Mouse (Mus musculus): Measurements from ENCODE around the gene Adam19. TPM values are rescaled to one million over a fixed set of nuclear protein-coding genes. Genes with fewer than 3 reads are reported as not detected.
A peak's percentile ranks its signal among the peaks of the same experiment; 100 is the strongest.
"Not testable (repeated sequence)": the region's sequence is repeated elsewhere in the genome, so short reads cannot be mapped to it uniquely, and the experiment has no call there.

The Adam19 gene
- polyA plus RNA-seq, 1 experiment from 2014 or later, result 18.5 TPM

DNA sequence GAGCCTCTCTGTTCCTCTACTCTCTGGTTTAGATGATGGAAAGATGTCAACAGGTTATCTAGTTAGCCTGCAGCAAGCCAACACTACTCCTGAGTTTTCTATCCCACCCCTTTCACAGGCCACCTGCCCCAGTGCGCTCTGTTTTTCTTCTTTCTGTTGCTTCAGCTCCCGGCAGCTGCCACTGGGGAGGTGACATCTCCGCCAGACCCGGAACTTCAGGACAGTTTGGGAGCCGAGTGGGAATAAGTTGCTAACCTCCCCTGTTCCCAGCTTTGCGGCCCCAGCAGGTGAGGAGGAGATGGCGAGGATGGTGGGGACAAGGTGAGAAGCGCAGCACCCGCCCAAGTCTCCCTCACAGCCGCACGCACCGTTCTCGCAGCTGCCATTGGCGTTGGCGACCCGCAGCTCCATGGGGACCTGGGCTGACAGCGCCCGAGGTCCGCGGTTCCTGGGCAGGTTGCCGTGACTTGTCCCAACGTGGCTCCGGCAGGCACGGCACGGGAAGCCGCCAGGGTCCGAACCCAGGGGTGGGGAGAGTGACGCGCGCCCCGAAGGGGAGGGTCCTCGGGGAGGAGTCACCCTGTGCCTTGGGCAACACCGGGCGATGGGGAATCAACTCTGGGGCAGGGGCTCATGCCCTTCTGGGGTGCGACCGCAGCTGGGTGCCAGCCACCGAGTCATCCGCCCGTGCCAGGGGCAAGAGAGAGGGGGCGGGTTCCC is 110.2 kb downstream of the Adam19 start, which contains the start of gene Nipal4:
Gene Nipal4, minus strand, starts transcription at position 643 of the 720 bp plus-strand sequence.
- no peak within 1 kb of the TSS for H3K27ac ChIP-seq
- WGBS, result 2% methylated on average over 40 of the region's 40 CpGs
- peaks cover 27% of the 10 kb centered on the region for H3K27me3 ChIP-seq
- no peaks in the 10 kb centered on the region for H3K4me1 ChIP-seq
- H3K9me3 ChIP-seq, result no peaks in the 10 kb centered on the region
- peak within 1 kb of the TSS; percentile 51 for H3K4me3 ChIP-seq
- peak within 1 kb of the TSS; percentile 95 for H3K4me2 ChIP-seq (replicated peaks)
- ATAC-seq (ENCODE audit: insufficient number of reproducible peaks, insufficient read depth, low FRiP score, low TSS enrichment), result no peak
- H3K9ac ChIP-seq, result peak within 1 kb of the TSS; percentile 45
- H3K36me3 ChIP-seq, result no peaks in the 10 kb centered on the region

DNA sequence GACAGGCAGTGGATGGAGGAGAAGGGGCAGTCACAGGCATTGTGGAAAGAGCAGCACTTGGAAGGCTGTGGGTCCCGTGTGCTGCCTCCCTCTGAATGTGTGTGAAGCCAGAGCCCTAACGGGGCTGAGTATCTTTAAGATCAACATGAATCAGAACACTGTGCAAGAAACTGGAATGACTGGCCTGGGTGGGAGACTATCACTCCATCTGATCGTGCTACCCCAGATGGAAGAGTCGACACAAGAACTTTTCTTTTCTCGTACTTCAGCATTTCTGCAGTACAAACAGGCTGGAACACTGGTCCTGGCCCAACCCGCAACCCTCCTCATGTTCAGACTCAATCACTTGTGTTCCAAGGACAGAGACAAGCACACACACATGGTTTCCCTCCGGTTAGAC is 112.7 kb downstream of the Adam19 start:
- 83% methylated on average over 7 of the region's 7 CpGs for WGBS
- Histone ChIP-seq H3K36me3 (no peaks in the 10 kb centered on the region), H3K27ac (no peak overlapping the region), H3K4me2 (replicated peaks) (no peak overlapping the region), H3K9ac (no peak overlapping the region), H3K4me3 (no peak overlapping the region), H3K9me3 (no peaks in the 10 kb centered on the region), H3K27me3 (peaks cover 27% of the 10 kb centered on the region), H3K4me1 (no peaks in the 10 kb centered on the region)
- no peak for ATAC-seq (ENCODE audit: insufficient number of reproducible peaks, insufficient read depth, low FRiP score, low TSS enrichment)

DNA sequence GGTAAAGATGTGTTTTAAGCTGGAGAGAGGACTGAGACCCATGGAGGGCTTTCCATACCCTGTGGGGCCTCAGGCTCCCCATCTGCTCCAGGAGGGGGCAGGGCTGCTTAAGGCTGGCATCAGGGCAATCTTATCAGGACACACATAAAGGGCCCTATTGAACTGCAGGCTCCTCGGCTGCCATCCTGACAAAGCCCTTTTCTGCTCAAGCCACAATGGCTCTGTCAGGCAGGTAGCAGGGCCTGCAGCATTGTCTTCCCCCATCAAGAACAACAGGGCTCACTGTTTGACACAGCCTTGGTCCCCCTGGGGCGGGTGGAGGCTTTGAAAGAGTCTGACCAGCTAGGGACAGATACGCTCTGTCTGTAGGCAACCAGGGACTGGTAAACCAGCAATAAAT is 114.1 kb downstream of the Adam19 start:
- no peaks in the 10 kb centered on the region for H3K4me1 ChIP-seq
- no peak overlapping the region for H3K4me2 ChIP-seq (replicated peaks)
- no peak overlapping the region for H3K4me3 ChIP-seq
- H3K9me3 ChIP-seq, result no peaks in the 10 kb centered on the region
- WGBS, result 36% methylated on average over 3 of the region's 3 CpGs
- no peak overlapping the region for H3K9ac ChIP-seq
- H3K27ac ChIP-seq, result no peak overlapping the region
- H3K36me3 ChIP-seq, result no peaks in the 10 kb centered on the region
- H3K27me3 ChIP-seq, result peaks cover 24% of the 10 kb centered on the region
- ATAC-seq (ENCODE audit: insufficient number of reproducible peaks, insufficient read depth, low FRiP score, low TSS enrichment), result no peak

DNA sequence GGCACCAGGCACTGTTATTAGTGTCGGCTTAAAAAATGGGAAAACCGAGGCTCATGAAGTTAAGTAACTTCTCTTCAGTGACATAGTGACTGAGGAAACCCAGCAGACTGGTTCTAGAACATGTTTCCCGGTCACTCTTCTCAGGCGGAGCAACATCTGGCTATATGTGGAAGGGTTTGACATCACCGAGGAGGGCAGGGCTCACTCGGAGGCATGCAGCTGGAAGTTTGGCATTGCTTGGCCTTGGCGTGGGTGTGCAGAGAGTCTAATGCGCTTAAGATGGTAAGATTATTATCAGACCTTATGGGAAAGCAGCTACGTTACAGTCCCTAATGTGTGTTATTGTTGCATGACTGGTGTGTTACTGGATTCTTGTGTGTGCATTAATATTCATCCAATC is 116.3 kb downstream of the Adam19 start:
- Histone ChIP-seq H3K9ac (no peak overlapping the region), H3K9me3 (no peaks in the 10 kb centered on the region), H3K4me3 (no peak overlapping the region), H3K27me3 (peaks cover 8% of the 10 kb centered on the region; the same call in 1 of the 2 replicates), H3K4me2 (replicated peaks) (no peak overlapping the region), H3K27ac (no peak overlapping the region), H3K4me1 (no peaks in the 10 kb centered on the region), H3K36me3 (no peaks in the 10 kb centered on the region)
- WGBS, result 88% methylated on average over 9 of the region's 9 CpGs
- no peak for ATAC-seq (ENCODE audit: insufficient number of reproducible peaks, insufficient read depth, low FRiP score, low TSS enrichment)

DNA sequence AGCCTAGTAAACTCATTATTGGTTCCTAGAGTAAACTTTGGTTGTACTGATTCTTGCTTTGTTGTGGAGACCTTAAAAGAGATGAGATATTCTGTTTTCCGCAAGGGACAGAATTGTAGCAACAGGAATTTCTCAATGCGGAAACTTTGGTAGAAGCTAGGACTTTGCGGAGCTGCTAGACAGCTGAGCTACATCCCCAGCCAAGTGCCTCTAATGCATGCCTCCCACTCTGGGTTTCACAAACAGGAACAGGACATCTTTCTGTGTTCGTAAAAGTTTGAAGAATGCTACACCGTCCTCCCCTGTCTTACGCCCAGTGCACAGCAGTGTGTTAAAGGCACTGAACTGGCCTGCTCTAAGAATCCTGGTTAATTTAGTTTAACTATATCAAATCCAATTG is 120.4 kb downstream of the Adam19 start:
- Histone ChIP-seq H3K9me3 (no peaks in the 10 kb centered on the region), H3K9ac (no peak overlapping the region), H3K4me2 (replicated peaks) (no peak overlapping the region), H3K36me3 (no peaks in the 10 kb centered on the region), H3K4me1 (0 out of 2 replicates have a peak, but pooled peaks cover 3% of the 10 kb centered on the region), H3K4me3 (no peak overlapping the region), H3K27ac (no peak overlapping the region), H3K27me3 (no peaks in the 10 kb centered on the region)
- 93% methylated on average over 6 of the region's 6 CpGs for WGBS
- ATAC-seq (ENCODE audit: insufficient number of reproducible peaks, insufficient read depth, low FRiP score, low TSS enrichment), result no peak

DNA sequence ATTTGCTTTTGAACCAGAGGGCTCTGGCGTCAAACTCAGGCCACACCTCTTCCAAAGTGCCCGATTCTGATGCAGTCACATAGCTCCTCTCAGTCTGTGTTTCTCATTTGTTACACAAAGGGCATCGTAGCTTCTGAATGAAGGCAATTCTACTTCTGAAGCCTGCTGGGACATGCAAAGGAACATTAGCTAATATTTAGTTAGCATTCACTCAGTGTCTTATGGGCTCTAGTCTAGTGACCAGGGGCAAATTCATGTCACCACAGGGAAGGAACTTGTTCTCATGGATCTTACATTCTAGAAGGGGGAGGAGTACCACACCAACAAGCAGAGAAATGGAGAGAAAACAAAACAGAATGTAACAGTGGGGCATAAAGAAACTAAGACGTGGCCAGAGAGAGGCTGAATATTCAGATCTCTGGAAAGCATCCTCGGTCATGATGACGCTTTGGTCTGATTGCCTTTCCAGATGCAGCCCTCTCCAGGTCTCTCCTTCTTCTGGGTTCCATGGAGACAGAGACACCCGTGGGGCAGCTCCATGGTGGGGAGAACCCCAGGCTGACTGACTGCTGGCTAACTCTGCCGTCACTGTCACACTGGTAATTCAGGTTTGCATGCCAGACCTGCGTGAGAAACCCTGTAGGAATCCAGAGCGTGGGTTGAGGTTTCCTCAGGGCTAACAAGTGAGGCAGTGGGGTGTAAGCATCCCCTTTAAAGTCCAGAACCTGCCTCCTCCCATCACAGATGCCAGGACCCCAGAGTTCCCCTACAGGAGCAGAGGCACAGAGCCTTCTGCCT is 121.7 kb downstream of the Adam19 start:
- 76% methylated on average over 10 of the region's 10 CpGs for WGBS

DNA sequence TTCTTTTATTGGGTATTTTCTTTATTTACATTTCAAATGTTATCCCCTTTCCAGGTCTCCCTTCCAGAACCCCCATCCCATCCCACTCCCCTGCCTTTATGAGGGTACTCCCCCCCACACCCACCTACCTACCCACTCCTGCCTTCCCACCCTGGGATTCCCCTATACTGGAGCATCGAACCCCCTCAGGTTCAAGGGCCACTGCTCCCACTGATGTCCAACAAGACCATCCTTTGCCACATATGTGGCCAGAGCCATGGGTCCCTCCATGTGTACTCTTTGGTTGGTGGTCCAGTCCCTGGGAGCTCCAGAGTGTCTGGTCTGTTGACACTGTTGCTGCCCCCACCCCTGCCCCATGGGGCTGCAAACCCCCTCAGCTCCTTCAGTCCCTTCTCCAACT is 126.2 kb downstream of the Adam19 start:
- H3K4me1 ChIP-seq; H3K36me3 ChIP-seq; H3K4me3 ChIP-seq; ATAC-seq (ENCODE audit: insufficient number of reproducible peaks, insufficient read depth, low FRiP score, low TSS enrichment); H3K27me3 ChIP-seq; H3K9me3 ChIP-seq; H3K27ac ChIP-seq; H3K4me2 ChIP-seq (replicated peaks); H3K9ac ChIP-seq: not testable (repeated sequence)
- WGBS, result 93% methylated on average over 1 of the region's 1 CpGs

More for the DNA sequence above, 121.7 kb downstream of the Adam19 start:
- 0 out of 2 replicates have a peak, but pooled peaks cover 3% of the 10 kb centered on the region for H3K4me1 ChIP-seq
- H3K9me3 ChIP-seq, result no peaks in the 10 kb centered on the region
- H3K4me3 ChIP-seq, result no peak overlapping the region
- no peaks in the 10 kb centered on the region for H3K36me3 ChIP-seq
- no peak overlapping the region for H3K4me2 ChIP-seq (replicated peaks)
- H3K27ac ChIP-seq, result no peak overlapping the region
- ATAC-seq (ENCODE audit: insufficient number of reproducible peaks, insufficient read depth, low FRiP score, low TSS enrichment), result no peak
- no peak overlapping the region for H3K9ac ChIP-seq
- H3K27me3 ChIP-seq, result no peaks in the 10 kb centered on the region

DNA sequence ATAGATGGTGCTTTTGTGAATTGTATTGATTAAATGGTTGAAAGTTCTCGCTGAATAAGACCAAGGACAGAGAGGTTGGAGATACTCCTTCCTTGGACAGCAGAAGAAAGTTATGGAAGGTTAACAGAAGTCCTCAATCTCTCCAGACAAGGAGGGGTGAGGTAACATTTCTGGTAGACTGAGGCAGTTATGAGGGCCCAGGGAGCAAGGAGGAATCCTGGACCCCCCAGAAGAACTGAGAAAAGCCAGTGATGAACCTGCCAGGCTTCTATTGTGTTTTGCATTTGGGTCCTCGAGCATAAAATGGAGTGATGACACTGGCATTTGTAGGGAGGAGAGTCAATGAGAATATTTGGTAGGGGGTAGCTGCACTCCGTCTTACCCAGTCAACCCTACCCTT is 129.2 kb downstream of the Adam19 start:
- no peaks in the 10 kb centered on the region for H3K27me3 ChIP-seq
- 69% methylated on average over 3 of the region's 3 CpGs for WGBS
- no peaks in the 10 kb centered on the region for H3K9me3 ChIP-seq
- H3K36me3 ChIP-seq, result no peaks in the 10 kb centered on the region
- no peak for ATAC-seq (ENCODE audit: insufficient number of reproducible peaks, insufficient read depth, low FRiP score, low TSS enrichment)
- no peak overlapping the region for H3K4me2 ChIP-seq (replicated peaks)
- no peak overlapping the region for H3K4me3 ChIP-seq
- H3K27ac ChIP-seq, result peak overlapping the region; percentile 2; the same call in 1 of the 2 replicates
- no peak overlapping the region for H3K9ac ChIP-seq
- H3K4me1 ChIP-seq, result peaks cover 12% of the 10 kb centered on the region; the same call in 1 of the 2 replicates

DNA sequence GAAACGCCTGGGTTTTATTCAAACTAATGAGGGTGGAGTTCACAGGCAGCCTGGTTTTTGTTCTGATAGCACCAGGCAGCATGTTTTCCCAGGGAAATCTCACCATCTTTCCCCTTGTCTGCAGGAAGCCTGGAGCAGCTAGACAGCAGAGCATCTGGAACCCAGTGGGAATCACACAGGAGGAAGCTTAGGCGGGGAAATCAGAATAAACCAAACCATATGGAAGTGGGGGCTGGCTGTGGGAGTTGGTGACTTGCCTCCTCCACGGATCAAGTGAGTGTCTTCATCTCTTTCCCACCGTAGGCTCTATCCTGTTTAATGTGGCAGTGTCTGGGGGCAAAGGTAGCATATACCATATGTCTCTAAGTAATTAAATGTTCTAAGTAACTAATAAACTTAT is 129.7 kb downstream of the Adam19 start:
- Histone ChIP-seq H3K4me3 (no peak overlapping the region), H3K27me3 (no peaks in the 10 kb centered on the region), H3K36me3 (no peaks in the 10 kb centered on the region), H3K27ac (peak overlapping the region; percentile 2; the same call in 1 of the 2 replicates), H3K9ac (no peak overlapping the region), H3K4me2 (replicated peaks) (no peak overlapping the region), H3K4me1 (peaks cover 13% of the 10 kb centered on the region; the same call in 1 of the 2 replicates), H3K9me3 (no peaks in the 10 kb centered on the region)
- 17% methylated on average over 4 of the region's 4 CpGs for WGBS
- peak; percentile 47; the same call in 1 of the 2 replicates for ATAC-seq (ENCODE audit: insufficient number of reproducible peaks, insufficient read depth, low FRiP score, low TSS enrichment)

DNA sequence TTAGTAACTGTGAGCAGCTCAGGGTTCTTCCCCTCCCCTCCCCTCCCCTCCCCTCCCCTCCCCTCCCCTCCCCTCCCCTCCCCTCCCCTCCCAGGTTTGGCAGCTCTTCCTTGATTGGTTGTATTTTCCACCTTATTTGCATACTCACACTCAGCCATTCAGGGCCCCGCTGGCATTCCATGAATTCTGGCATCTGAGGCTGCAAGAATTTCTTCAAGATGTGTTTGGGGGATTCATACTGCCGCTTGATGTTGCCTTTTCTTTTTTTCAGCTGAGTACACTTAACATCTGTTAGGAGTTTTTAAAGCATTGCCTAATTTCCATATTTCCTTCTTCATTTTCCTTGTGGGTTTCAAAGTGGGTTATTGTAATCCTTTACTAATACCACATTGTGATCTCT is 132.5 kb downstream of the Adam19 start:
- no peak for ATAC-seq (ENCODE audit: insufficient number of reproducible peaks, insufficient read depth, low FRiP score, low TSS enrichment)

DNA sequence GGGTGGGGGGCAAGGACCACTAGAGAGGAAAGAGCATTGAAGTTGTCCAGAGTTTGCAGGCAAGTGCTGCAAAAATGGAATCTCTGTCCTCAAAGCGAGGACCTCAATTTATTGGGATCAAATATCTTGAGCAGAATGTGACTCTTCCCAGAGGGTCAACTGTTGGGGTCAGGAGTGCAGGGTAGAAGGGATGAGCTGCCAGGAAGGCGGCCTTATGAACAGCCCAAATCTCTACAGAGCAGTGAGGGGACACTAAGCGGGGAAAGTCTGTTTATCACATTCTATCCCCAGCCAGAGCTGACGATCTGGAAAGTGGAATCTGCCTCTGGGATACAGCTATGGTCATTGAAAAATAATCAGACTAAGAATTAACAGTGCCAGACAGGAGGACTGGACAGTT is 138.4 kb downstream of the Adam19 start:
- Histone ChIP-seq H3K9ac (no peak overlapping the region), H3K27ac (no peak overlapping the region), H3K27me3 (no peaks in the 10 kb centered on the region), H3K36me3 (peaks cover 6% of the 10 kb centered on the region; the same call in 1 of the 2 replicates), H3K4me2 (replicated peaks) (no peak overlapping the region), H3K9me3 (no peaks in the 10 kb centered on the region), H3K4me1 (peaks cover 9% of the 10 kb centered on the region; the same call in 1 of the 2 replicates), H3K4me3 (no peak overlapping the region)
- 42% methylated on average over 4 of the region's 4 CpGs for WGBS
- ATAC-seq (ENCODE audit: insufficient number of reproducible peaks, insufficient read depth, low FRiP score, low TSS enrichment), result no peak

More for the DNA sequence above, 132.5 kb downstream of the Adam19 start:
- H3K4me1 ChIP-seq, result peaks cover 13% of the 10 kb centered on the region; the same call in 1 of the 2 replicates
- no peak overlapping the region for H3K4me2 ChIP-seq (replicated peaks)
- no peak overlapping the region for H3K4me3 ChIP-seq
- no peaks in the 10 kb centered on the region for H3K27me3 ChIP-seq
- no peaks in the 10 kb centered on the region for H3K36me3 ChIP-seq
- H3K9me3 ChIP-seq, result no peaks in the 10 kb centered on the region
- H3K27ac ChIP-seq, result no peak overlapping the region
- H3K9ac ChIP-seq, result no peak overlapping the region
- 46% methylated on average over 2 of the region's 2 CpGs for WGBS
